Mouse (Mus musculus) layer of hippocampus, adult 9-10 months (tissue): Measurements from ENCODE around the gene Ankrd13b.

Experiments used
- DNase-seq: peaks from one replicate; pipeline ENCODE4 v3.0.0; 2022; ENCODE audit warnings: low spot score

Gene Ankrd13b

GRCm38 (mm10) chr11:77492311-77492871 lies 2.9 kb upstream of the Ankrd13b start:
- DNase-seq = no peak

- no peak for DNase-seq
Measured at GRCm38 (mm10) chr11:77491502-77492291, 2.2 kb upstream of the Ankrd13b start.

GRCm38 (mm10) chr11:77491123-77491501 lies 1.6 kb upstream of the Ankrd13b start:
- DNase-seq = no peak

- DNase-seq = no peak
Measured at GRCm38 (mm10) chr11:77490451-77490850, 973 bp upstream of the Ankrd13b start.

- DNase-seq = no peak
Measured at GRCm38 (mm10) chr11:77488771-77489581, 502 bp downstream of the Ankrd13b start.

GRCm38 (mm10) chr11:77486798-77487197 lies 2.7 kb downstream of the Ankrd13b start:
- no peak for DNase-seq

GRCm38 (mm10) chr11:77485229-77485628 lies 4.2 kb downstream of the Ankrd13b start:
- DNase-seq = no peak

- DNase-seq = no peak
Measured at GRCm38 (mm10) chr11:77483510-77484255, 5.8 kb downstream of the Ankrd13b start.

- DNase-seq = no peak
Measured at GRCm38 (mm10) chr11:77483043-77483442, 6.4 kb downstream of the Ankrd13b start.

- DNase-seq = no peak
Measured at GRCm38 (mm10) chr11:77476895-77477294, 12.6 kb downstream of the Ankrd13b start.

- DNase-seq = no peak
Measured at GRCm38 (mm10) chr11:77476216-77476615, 13.3 kb downstream of the Ankrd13b start.

GRCm38 (mm10) chr11:77472775-77473174 lies 16.7 kb downstream of the Ankrd13b start:
- no peak for DNase-seq

GRCm38 (mm10) chr11:77471407-77471806 lies 18.1 kb downstream of the Ankrd13b start:
- DNase-seq = no peak

- DNase-seq = no peak
Measured at GRCm38 (mm10) chr11:77468397-77468796, 21.1 kb downstream of the Ankrd13b start.

GRCm38 (mm10) chr11:77467784-77468183 lies 21.7 kb downstream of the Ankrd13b start:
- DNase-seq = no peak

GRCm38 (mm10) chr11:77467157-77467556 lies 22.3 kb downstream of the Ankrd13b start:
- no peak for DNase-seq

GRCm38 (mm10) chr11:77466544-77466943 lies 22.9 kb downstream of the Ankrd13b start:
- no peak for DNase-seq

GRCm38 (mm10) chr11:77465111-77465510 lies 24.4 kb downstream of the Ankrd13b start:
- no peak for DNase-seq

GRCm38 (mm10) chr11:77464684-77465083 lies 24.8 kb downstream of the Ankrd13b start:
- no peak for DNase-seq

- DNase-seq = no peak
Measured at GRCm38 (mm10) chr11:77463786-77464185, 25.7 kb downstream of the Ankrd13b start.

GRCm38 (mm10) chr11:77463101-77463445 lies 26.4 kb downstream of the Ankrd13b start:
- no peak for DNase-seq
